Mouse (Mus musculus): Measurements from ENCODE around the gene Cenpj.

The Cenpj gene

GRCm38 (mm10) chr14:56575416-56575815, at the start of gene Cenpj, which contains the start of gene Parp4:
Gene Cenpj, minus strand, starts transcription at chr14:56575425.
Gene Parp4, plus strand, starts transcription at chr14:56575619.
- DNase-seq = peak; percentile 95

- peak; percentile 4 for DNase-seq
Measured at GRCm38 (mm10) chr14:56620425-56620824, 45.2 kb upstream of the Cenpj start.

- DNase-seq = no peak
Measured at GRCm38 (mm10) chr14:56617470-56617869, 42.2 kb upstream of the Cenpj start.

DNA sequence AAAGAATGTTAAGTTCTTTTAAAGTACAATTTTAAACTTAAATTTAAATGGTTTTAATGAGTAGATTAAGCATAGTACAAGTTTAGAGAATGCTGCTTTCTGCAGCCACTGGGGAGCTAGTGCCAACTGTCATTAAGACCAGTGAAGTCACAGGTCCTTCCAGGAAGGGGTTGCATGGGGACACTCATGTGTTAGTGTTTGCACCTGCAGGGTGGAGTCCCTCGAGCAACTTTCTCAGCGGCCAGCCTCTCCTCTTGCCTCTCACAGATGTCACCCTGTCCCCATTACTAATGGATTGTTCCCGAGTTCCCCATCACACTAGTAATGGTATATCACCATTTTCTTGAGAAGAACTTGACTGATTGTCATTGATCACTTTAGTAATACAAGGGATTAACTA, 38.0 kb upstream of the Cenpj start:
- no peak for DNase-seq

GRCm38 (mm10) chr14:56605136-56605535, 29.9 kb upstream of the Cenpj start:
- peak; percentile 52 for DNase-seq

- peak; percentile 44 for DNase-seq
Measured at GRCm38 (mm10) chr14:56604438-56604837, 29.2 kb upstream of the Cenpj start.

- DNase-seq = no peak
Measured at GRCm38 (mm10) chr14:56602069-56602468, 26.8 kb upstream of the Cenpj start.

- DNase-seq = peak; percentile 40
Measured at GRCm38 (mm10) chr14:56598759-56599158, 23.5 kb upstream of the Cenpj start.

- no peak for DNase-seq
Measured at GRCm38 (mm10) chr14:56594811-56595210, 19.6 kb upstream of the Cenpj start.

DNA sequence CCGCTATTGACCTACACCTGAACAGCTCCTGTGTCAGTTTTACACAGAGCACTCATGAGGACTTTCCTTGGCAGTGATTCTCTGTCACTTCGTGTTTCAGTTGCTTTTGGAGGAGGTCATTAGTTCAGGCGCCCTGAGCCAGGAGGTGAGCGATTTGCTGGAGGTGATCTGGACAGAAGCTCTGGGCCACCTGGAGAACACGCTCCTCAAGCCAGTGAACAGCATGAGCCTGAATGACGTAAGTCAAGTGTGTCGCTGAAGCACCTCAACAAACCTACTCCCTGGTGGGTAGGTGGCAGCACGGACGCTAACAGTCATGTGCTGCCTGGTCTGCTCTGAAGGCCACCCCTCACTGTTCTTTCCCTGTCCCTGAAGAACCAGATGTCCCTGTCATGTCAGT, 17.0 kb upstream of the Cenpj start:
- DNase-seq = no peak

DNA sequence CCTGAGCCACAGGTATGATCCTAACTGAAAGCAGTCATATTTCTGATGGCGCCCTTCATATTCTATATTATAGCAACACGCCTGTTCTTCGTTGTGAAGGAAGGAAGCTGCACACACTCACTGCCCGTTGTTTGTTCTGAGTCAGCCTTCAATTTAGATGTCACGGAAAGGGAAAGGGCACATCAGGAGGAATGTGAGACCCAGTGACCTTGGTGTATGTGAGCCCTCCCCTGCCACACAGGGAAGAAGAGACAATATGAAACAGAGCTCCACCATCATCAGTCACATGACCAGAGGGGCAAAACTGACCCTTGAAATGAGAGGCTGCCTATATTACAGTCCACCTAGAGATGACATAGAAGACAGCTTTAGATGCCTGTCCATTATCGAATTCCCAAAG, 7.1 kb upstream of the Cenpj start:
- no peak for DNase-seq

GRCm38 (mm10) chr14:56581117-56581516, 5.9 kb upstream of the Cenpj start:
- no peak for DNase-seq

DNA sequence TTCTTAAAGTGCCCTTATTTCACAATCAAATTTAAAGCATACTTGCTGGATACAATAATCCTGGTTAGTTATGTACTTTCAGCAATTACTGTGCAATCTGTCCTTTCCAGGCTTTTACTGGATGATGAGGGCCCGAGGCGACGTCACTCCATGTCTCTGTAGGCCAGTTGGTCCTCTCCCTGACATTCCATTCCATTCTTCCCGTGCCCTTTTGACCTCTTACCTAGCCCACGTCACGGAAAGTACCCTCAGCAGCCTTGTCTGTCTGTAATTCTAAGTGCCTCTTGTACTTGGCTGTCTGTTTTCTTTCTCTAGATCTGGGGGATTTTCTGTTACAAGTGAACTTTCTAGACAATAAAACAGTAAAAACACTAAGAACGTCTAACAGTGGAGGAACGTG, 3.8 kb upstream of the Cenpj start:
- no peak for DNase-seq

GRCm38 (mm10) chr14:56575969-56576901, 1.0 kb upstream of the Cenpj start:
- no peak for DNase-seq

DNA sequence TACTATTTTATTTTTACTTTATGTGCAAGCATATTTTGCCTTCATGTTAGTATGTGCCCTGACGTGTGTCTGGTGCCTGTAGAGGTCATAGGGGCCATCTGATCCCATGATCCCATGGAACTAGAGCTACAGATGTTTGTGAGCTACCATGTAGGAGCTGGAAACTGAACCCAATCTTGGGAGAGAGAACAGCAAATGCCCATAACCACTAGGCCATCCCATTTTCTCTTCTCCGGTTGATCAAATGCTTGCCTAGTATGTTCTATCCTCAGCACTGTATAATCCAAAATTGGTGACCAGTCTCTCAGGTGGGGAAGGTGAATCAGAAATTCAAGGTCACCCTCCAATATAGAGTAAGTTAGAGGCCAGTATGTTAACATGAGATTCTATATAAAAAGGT, 2.7 kb downstream of the Cenpj start:
- DNase-seq = no peak

DNA sequence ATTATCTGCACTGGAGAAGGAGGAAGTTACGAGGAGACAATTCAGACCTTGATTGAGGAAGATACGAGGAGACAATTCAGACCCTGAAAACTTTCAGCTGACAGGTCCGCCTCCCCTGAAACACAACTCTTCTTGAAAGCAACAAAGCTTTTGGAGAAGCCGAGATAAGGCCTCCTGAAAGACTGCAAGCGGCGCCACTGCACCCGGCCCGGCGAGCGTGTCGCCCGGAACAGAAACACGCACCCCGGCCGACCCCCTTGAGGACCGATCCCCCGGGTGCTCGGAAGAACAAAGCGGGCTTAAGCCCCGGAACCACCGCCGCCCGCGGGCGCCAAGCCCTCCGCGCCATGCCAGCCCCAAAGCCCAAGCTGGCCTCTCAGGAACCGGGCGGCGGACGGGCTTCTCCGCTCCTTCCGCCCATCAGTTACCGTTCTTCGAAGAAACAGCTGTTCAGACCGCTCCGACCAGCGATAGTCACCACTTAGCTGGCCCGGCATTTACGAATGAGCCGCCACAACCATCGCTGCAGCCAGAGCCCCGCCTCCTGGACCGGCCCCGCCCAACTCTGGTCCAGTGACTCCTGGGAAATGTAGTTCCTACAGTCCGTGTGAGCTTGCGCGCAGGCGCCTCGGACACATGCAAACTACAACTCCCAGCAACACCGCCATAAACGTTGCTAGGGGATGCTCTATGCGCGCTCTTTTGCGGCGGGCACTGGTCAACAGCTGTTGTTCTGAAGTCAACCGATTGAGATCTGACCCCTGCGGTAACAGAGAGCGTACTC, 3.7 kb downstream of the Cenpj start:
- DNase-seq = peak; percentile 98

GRCm38 (mm10) chr14:56569041-56569440, 6.2 kb downstream of the Cenpj start:
- no peak for DNase-seq

DNA sequence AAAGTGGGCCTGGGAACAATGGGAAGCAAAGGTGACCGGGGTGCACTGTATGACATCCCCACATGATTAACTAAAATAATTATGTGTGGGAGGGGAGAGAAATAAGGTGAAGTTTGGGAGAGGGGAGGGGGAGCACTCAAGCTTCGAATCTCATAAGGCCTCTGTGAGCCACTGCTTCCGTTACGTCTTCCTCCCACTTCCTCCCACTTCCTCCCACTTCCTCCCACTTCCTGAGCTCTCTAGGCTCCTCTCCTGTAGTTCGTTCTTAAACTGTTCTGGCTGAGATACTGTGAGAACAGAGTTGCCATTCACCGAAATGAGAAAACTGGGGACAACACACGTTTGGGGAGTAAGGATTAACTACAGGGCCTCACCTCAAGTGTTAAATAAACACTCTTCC, 7.7 kb downstream of the Cenpj start:
- no peak for DNase-seq

DNA sequence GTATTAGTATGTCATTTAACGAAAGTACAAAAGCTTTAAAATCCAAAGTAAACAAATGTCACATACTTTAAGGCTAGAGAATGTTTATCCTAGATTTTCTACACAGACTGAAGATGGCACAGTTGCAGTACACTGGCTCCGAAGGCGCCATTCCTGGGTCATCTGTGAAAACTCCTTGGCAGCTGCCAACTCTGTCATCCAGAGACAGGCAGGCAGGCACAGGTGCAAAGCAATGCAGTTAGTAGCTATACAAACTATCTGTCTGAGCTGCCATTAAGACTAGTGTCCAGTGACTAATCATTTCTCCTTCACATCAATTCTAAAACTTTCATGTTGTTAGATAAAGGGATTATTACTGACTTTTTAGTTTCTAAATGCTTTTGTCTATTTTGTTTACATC, 16.1 kb downstream of the Cenpj start:
- no peak for DNase-seq

DNA sequence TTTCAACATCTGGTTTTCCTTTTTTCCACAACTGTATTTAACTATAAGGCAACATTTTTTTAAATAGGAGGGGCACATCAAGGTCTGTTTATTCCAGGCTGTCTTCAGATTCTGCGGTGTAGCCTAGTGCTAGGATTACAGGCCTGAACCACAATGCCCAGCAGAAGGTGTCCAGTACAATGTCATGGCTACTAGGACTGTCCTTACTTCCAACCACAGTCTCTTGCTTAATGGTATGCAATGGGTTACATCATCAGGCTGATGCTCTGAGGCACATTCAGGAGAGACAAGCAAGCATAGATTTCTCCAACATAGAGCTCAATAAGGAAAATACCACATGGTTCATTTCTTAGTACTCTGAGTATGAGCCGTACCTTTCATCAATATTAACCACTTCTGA, 20.5 kb downstream of the Cenpj start:
- no peak for DNase-seq

DNA sequence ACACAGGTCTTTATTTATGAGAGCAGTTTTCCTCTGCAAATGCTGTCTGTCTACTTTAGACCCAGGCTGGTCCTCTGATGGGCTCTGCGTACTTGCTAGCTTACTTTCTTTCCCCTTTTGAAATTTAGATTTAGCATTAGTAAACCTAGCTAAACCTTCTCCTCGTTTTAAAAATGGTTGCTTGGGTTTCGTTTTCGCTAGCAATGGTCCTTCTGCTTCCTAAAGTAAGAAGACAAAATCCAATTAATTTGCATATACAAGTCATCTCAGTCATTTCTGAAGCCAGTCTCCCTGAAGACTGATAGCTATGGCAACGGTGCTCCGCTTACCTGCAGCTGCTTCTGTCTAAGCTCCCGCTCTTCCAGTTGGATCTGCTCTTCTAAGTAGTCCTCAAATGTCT, 21.9 kb downstream of the Cenpj start:
- DNase-seq = no peak

DNA sequence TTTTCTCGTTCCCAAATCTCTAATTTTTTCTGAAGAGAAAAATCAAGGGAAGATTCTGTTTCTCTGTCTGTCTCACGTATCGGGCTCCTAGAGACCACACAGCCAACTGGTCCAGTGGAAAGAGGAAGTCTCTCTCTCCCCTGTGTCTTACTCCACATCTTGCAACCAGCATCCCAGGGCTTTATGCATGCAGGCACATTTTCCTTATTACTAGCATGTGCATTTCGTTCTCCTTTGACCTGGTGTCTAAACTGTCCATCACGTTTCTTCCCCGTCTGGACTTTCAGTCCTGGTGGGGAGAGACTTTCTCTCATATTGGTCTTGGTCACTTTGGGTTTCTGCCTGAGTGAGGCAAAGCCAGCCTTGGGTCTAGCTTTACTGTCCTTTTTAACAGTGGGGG, 22.3 kb downstream of the Cenpj start:
- no peak for DNase-seq

GRCm38 (mm10) chr14:56550960-56551359, 24.3 kb downstream of the Cenpj start:
- DNase-seq = no peak

DNA sequence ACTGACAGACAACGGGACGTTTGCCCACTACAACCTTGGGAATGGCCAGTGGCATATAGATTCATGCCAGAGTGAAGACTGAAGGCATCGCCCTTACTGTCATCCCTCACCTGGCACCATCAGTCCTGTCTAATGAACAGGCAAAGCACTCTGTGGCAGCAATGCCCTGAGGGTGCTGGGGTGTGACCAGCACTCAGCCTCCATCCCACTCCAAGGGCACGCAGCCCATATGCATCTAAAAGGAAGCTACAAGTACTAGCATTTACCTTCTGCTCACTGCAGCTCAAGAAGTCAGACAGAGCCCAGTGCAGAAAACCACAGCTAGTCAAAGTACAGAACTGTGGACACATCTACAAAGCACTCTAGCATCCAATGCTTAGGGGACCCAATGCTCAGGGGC, 29.7 kb downstream of the Cenpj start:
- DNase-seq = no peak

Measured in kidney, adult 9 months (tissue).